Mouse (Mus musculus) central nervous system, embryonic 18 days (tissue): ENCODE measurements around the gene Tead3. TPM values are rescaled to one million over a fixed set of nuclear protein-coding genes. Genes with fewer than 3 reads are reported as not detected.

Source experiments
- polyA plus RNA-seq: library from polyadenylated mRNA; depleted of rRNA; stranded (reverse); fragments of >200 nt; gene quantifications from 2 replicates; pipeline ENCODE4 v1.2.3, GENCODE M21; 2012; rRNA removed

Gene Tead3
- 6.2 and 7.0 TPM in 2 replicates for polyA plus RNA-seq

GRCm38 (mm10) chr17:28350466-28351352 lies at the start of gene Tead3:
TSS of gene Tead3 (minus strand) at chr17:28350817.

GRCm38 (mm10) chr17:28365122-28365521 lies 14.5 kb upstream of the Tead3 start, which contains the start of gene Tulp1:
TSS of gene Tulp1 (minus strand) at chr17:28365222.

GRCm38 (mm10) chr17:28328366-28328928 lies 22.2 kb downstream of the Tead3 start, which contains the start of gene Rpl10a:
TSS of gene Rpl10a (plus strand) at chr17:28328471.

GRCm38 (mm10) chr17:28313212-28313879 lies 37.3 kb downstream of the Tead3 start, which contains the start of gene Fance:
TSS of gene Fance (plus strand) at chr17:28313519.

Other genes starting within 250 kb of the Tead3 start
- gene Scube3, start 208.7 kb downstream of the Tead3 start, polyA plus RNA-seq = 14.5 and 16.3 TPM in 2 replicates
- 74.3 and 80.9 TPM in 2 replicates for gene Zfp523, start 173.7 kb downstream of the Tead3 start, polyA plus RNA-seq
- gene Def6, start 143.0 kb downstream of the Tead3 start, polyA plus RNA-seq = 7.9 and 8.6 TPM in 2 replicates
- gene Ppard, start 118.1 kb downstream of the Tead3 start, polyA plus RNA-seq = 9.8 and 11.1 TPM in 2 replicates
- gene Fance, start 37.3 kb downstream of the Tead3 start, polyA plus RNA-seq = 12.8 and 16.0 TPM in 2 replicates
- gene Rpl10a, start 22.3 kb downstream of the Tead3 start, polyA plus RNA-seq = 1,647 and 1,951 TPM in 2 replicates
- 0.95 and 1.1 TPM in 2 replicates for gene Tulp1, start 14.4 kb upstream of the Tead3 start, polyA plus RNA-seq
- gene Fkbp5, start 166.7 kb upstream of the Tead3 start, polyA plus RNA-seq = 32.5 and 34.7 TPM in 2 replicates
- 0.07 and 0.19 TPM in 2 replicates for gene Armc12, start 180.0 kb upstream of the Tead3 start, polyA plus RNA-seq
- not detected in 2 replicates for gene Clpsl2, start 198.6 kb upstream of the Tead3 start, polyA plus RNA-seq
- not detected in 2 replicates for gene Clps, start 209.9 kb upstream of the Tead3 start, polyA plus RNA-seq
- gene Lhfpl5, start 224.8 kb upstream of the Tead3 start, polyA plus RNA-seq = 17.2 and 17.4 TPM in 2 replicates